Mouse (Mus musculus) neural tube, embryonic 10.5 days (tissue): ENCODE measurements around the gene Peli2.

ENCODE experiments used
- DNase-seq: peaks from one replicate; pipeline ENCODE4 v3.0.0-alpha.2; 2017; ENCODE audit warnings: low spot score; ENCODE audit errors: extremely low spot score

The Peli2 gene

DNA sequence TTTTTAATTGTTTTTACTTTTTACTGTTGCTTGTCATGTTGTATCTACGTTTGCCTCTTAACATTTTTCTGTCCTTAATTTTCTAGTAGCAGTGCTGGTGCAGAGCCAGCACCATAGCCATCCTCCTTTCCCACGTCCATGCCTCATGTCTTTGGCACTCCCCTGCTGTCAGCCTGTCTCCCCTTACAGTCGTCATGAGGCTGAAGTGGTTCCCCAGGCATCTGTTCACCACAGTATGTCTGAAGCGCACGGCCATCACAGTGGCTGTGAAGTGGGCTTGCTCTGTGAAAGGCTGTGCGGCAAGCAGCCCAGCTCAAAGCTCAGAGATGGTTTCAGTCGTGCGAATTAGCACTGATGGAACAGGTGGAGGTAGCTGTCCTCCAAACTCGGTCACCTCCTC lies 66.5 kb downstream of the Peli2 start:
- DNase-seq = no peak

DNA sequence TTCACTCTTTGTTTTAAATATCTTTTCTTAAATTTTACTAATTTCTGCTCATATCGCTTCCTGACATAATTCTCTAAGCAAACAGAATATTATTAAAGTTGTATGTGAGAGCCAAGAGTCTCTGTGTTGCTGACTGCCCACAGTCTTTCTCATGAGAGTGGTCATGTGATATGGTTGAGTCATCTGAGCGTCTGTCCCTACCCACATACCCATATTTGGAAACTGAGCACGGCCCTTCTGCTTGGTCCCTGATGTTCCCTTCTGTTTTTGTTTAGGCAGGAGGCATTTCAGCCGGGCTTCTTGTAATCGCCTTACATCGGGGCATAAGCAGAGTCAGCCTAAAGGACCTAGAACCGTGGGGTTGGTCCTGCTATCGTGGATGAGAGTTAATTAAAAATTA lies 68.7 kb downstream of the Peli2 start:
- no peak for DNase-seq

DNA sequence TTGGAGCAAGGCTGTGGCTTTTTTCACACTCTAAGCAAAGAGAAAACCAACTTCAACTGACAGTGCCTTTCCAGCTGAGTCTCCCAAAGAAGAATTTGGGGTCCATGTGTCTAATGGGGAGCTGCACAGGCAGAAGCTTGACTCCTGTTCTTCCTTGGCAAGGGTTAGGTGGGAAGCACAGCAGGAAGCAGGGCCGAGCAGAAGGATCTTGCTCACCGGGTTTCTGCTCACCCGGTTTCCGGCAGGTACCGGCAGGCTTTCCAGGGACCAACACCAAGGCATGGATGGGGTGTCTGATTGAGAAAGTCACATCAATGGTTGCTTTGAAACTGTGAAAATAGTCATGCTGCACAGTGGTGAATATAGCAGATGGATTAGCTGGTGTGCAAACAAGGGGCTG lies 70.3 kb downstream of the Peli2 start:
- no peak for DNase-seq

DNA sequence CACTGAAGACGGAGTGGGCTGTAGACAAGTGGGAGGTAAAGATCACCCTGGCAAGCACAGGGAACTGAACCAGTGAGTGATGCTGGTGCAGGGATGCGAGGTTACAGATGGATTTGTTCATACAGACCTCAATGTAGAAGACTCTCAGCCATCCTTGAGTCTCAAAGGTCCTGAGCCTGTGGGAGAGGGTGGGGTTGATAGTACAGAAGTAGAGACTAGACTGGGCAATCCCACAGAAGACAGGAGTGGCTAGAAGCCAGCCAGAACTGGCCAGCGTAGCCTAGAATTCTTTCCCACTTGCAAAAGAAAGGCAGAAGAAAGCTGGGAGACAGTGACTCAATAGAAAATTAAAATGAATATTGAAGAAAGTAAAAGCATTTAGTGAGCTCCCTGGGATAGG lies 71.3 kb downstream of the Peli2 start:
- DNase-seq = no peak

DNA sequence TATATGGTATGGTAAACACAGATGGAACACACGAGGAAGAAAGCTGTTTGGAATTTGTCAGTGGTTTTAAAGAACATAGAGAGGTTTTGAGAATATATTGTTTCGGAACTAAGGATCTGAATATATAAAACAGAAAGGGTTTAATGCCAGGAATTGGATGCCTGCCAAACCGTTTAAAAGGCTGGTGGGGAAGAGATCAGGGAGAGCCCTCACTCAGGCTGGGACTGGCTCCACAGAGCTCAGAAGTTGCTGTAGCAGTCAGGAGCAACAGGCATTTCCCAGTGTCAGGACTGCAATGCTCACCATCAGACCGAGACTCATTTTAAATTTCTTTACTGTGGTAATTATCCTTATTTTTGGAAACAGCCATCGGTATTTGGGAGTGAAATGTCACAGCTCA lies 76.2 kb downstream of the Peli2 start:
- DNase-seq = no peak

DNA sequence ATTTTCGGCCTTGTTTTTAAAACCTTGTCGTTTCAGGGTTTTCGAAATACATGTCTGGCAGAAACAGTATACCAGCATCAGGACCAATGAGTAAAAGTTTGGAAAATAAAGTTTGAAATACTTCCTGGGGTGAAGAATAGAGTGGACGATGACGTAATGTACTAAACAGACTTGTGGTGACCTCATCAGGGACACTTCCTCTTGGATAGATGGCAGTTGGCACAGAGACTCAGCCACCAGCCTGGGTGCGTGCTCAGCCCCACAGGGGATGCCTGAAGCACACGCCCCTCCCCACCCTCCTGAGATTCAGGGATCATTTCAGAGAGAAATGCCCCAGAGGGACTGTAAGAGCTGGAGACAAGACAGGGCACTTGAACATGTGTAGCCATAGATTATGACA lies 76.7 kb downstream of the Peli2 start:
- no peak for DNase-seq

DNA sequence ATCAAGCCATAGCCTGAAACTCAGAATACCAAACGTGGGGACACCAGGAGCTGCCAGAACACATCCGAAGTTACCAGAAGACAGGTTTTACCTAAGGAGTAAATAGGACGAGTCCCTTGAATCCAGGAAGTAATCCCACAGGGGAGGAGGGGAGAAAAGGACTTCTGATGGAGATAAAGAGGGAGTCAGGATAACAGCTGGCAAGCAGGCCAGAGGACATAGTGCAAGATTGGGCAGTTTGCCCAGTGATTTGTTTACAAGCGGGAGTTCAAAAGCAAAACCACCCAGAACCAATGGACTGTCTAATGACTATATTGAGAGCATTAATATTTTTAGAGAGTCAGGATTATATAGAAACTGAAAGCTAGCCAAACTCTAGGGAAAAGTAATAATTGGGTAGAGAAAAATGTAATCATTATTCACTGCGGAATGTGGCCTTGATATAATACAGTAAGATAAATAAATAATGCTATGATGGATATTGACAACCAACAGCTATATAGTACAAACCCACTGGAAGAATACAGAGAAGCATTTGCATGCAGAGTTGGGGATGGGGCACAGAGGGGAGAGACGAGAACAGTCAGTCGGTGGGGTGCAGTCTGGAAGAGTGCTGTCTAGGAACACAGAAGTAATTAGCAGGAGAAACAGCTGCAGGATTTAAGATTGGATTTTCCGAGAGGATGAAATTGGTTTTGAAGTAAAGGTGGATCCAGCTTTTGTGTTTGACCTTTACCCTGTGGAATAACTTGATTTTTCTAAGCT lies 77.7 kb downstream of the Peli2 start:
- DNase-seq = no peak

DNA sequence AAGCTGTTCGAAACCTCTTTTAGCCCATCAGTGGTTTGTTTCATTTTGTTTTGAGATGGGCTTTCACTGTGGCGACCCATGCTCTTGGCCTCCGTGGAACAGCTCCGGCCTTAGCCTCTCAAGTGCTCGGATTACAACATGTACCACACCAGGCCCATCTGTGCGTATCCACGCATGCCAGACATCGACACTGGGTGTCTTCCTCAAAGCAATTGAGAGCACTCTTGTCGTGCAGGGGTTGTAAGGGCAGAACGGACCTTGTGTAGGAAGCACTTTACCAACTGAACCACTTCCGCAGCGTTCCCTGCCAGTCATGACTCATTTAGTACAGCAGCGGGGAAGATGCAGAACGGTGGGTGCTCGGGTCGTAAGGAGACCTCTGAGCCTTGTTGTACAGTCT lies 78.3 kb downstream of the Peli2 start:
- no peak for DNase-seq

DNA sequence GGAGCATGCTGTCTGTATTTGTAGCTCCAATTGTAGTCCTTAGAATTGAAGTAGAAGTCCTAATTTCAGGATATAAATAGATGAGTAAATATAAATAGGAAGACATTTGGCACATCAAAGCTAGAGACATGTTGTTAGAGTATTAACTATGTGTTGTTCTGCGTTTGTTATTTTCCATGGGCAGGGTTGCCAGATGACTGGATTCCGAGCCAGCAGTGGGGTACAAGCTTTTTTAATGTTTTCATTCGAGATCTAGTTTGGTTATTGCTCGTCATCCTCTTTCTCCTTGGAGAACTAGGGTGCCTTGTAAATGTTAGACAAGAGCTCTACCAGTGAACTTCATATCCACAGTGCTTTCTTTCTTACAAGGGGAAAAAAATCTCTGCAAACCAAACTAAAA lies 78.9 kb downstream of the Peli2 start:
- no peak for DNase-seq

DNA sequence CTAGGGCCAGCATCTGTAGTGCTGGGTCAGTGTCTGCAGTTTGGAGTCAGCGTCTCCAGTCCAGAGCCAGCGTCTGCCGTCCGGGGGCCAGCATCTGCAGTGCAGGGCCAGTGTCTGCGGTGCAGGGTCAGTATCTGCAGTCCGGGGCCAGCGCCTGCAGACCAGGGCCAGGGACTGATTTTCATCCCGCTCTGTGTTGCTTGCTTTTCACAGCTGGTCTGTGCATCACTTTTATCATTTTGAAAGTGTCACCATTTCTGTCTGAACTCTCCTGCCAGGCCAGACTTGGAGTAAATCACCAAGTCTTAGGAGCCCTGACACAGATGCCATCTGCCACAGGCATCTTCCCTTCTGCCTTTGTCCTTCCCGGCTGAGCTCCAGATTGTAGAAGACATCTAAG lies 79.7 kb downstream of the Peli2 start:
- DNase-seq = no peak

DNA sequence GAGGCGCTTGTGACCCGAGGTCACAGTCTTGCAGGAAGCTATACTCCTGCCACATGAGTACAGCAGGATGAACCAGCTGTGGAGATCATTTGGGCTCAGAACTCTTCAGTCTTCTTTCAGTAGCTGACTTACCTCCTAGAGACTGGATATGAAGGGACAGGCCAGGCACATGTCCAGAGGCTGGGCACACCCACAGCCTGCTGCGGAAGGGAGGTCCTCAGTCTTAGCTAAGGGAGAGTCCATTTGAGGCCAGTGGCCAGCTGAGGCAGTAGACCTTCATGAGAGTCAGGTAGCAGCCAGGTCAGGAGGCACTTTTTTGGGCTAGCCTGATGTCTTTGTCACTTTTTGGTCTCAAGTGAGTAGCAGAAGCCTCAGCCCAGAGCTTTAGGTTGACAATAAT lies 80.2 kb downstream of the Peli2 start:
- DNase-seq = no peak

DNA sequence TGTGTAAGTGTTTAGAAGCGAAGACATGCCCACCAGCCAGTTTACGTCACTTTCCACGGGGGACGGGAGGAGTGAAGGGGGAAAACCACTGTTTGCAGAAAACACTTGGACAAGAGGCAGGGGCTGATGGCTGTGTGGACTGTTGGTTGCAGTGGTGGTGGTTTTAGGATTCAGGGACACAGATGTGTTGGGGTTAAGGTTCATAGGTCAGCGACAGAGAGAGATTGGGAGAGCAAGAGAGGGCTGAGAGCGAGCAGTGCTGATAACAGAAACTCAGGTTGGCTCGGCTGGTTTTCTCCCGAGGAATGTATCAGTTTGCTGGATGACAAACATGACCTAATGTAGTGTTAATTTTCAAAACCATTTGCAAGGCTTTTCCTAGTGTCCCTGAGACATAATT lies 80.8 kb downstream of the Peli2 start:
- no peak for DNase-seq

DNA sequence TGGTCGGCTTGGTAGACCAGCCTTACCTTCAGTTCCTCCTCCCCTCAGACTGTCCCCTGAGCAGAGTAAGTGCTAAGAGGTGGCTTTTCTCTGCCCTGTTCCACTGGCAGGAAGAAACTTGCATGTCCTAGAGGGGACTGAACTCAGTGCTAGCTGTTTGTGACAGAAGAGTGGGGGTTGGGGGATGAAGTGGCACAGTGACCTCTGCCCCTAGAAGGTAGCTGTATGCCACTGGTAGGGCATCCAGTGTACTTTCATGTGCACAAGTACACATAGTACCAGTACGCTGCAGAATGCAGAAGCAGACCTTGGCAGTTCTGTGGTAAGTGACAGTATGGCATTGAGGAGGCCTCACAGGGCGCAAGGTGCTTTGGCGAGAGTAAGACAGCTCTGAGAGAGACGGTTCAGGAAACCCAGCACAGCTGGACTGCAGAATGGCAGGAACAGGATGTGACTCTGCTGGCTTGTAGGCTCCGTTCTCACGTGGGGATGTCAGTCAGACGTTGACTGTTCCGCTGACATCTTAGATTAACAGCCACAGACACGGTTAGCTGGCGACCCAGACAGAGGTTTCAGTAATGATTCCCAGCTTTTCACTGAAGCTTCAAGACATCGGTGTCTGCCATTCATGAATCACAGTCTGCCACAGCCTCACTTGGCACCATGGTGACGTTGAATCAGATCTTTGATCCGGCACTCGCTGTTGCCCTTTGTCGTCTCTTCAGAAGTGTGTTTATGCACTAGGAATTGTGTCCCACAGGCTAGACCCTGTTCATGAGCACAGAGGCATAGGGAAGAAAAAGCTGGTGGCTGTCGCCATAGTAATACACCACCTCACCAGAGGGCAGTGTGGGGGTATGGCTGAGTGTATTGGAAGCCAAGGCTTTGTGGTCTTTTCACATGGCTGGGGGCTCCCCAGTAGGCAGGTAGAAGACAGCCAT lies 81.7 kb downstream of the Peli2 start:
- no peak for DNase-seq

DNA sequence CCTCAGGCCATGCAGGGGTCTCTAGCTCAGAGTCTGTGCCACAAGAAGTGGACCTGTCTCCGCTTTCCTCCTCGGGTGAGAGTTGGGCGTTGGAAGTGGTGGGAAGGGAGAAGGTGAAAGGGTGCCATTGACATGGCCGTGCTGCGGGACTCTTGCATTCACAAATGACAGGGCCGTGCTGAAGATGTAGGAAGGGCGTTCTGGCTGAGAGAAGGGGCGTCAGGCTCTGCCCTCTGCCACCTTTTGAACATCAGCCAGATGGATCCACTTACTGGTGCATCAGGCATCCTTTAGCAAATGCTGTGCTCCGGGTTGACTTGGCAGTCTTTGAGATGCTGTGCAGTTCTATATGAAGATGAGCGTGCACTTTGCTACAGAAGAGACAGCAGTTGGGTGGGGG lies 84.4 kb downstream of the Peli2 start:
- DNase-seq = no peak

DNA sequence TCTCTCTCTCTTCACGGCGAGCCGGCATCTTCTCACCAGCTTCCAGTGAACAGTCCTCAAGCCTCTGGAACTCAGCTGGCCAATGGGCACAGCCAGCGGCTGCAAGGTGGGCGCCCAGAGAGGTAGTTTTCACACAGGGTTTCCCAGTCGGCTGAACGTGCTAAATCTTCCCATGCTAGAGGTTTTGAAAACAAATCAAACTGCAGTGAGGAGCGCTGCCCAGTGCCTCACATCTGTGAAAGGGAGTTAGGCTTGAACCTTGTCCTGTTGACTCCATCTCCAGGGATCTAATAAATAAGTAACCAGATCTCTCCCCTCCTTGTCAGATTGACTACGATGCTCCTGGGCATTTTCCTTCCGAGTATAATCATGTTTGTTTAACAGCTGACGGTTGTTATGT lies 85.0 kb downstream of the Peli2 start:
- no peak for DNase-seq

DNA sequence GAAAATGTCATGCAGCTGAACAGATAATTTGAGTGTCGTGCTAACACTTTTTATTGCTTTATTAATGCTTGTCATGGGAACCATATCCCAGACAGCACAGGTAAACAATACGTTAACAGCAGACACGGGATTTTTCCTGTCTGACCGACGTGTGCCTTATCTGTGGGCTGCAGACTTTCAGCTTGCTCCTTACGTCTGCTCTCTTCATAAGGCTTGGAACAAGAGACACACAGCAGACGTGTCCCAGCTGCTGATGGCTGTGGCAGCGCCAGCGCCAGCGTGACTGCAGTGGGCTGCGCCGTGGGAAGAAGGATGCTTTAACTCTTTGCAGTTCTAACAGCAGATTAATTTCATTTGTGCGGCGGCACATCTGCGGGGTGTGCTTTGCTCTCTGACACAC lies 86.5 kb downstream of the Peli2 start:
- no peak for DNase-seq

DNA sequence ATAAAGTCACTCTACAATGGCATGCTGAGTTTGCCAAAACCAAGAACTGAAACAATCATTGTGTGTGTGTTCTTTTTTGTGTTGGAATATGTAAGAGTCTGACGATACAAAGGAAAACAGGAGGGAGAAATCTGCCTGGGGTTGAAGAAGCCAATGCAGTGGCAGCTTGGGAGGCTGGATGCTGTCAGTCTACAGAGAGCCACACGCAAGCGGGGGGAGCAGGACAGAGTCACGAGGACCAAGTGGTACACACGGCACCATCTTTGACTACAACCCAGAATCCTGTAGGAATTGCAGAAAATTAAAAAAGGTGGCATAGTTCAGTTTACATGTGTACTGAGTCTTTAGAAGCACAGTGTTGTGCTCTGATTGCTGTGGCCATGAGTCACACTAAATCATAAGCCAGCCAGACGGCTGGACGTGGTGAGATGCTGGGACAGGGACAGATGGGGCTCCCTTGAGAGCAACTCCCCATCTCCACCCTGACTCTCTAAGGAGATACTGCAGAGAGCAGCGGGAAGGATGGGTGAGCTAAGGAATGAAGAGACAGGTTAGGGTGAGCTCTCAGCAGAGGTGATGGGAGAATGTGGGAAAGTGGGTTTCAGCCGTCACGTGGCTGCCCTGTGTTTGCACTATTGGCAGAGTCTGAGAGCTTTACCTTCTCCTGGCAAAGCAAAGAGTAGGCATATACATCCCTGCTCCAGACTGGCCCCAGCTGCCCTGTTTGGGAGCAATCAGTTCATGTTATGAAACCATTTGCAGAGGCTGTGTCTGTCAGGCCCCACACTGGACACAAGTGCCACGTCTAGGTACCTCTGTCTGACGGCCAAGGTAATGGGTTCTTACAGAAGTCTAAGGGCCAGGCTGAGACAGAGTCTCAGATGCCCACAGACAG lies 87.4 kb downstream of the Peli2 start:
- no peak for DNase-seq

DNA sequence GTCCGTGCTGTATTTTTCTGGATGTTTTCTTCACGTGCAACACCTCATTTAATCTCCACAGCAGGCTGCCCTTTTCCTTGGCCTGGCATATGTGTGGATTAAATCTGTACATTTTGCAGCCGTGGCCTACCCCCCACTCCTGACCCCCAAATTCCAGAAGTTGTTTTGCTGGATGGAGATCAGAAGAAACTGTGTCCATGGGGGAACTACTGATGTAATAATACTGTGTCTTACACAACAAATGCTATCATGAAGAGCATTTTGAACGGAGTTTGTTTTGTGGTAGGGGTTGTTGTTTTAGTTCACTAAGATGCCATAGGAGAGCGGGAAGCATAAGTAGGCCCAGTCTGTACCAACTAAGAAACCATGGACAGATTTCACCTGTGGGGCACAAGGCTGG lies 88.8 kb downstream of the Peli2 start:
- no peak for DNase-seq

DNA sequence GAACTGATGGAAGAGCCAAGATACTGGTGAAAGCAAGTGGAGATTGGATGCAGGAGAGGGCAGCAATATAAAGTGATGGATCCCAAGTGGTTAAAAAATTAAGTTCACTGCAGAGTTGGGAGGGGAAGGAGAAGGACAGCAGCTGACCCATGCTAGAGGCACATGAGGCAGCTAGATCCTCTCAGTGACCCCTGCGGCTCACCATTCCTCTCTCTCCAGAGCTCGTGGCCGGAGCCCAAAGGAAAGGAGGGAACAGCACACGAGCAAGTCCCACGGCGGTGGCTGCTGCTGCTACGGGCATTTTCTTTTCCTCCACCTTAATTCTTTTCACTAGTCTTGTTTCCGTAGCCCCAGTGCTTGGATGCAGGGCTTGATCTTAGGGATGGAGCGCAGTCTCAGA lies 89.5 kb downstream of the Peli2 start:
- DNase-seq = no peak

DNA sequence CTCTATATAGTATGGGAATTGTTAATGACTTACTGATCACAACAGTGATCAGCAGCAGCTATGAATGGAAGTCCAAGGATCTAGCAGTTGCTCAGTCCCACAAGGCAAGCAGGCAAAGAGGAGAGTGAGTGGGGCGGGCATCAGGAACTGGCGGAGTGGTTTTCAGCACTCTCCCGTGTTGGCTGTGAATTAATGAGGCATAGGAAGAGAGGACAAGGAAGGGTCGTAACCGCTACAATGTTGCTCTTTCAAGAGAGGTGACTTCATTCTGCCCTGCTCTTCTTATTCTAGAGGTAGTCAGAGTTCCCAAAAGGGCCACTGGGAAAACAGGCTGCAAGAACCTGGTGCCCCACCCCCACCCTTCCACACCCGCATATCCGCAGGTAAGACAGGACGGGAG lies 90.9 kb downstream of the Peli2 start:
- no peak for DNase-seq

DNA sequence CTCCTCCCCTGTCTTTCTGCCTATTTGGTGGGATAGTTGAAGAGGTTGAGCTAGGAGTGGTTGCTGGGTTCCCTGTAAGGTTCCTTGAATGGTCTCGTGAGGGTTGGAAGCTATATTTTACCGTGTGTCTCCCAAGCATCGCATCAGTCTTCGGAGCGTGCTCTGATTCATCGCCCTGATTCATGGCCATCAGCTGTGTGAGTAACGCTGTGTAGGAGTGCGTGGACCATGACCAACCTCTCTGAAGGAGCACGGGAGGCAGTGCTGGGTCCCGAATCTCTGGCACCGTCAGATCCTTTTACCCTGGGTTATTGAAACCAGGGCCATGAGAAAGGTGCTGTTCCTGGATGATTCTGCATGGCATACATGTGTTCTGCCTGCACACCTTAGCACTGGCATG lies 92.2 kb downstream of the Peli2 start:
- no peak for DNase-seq

DNA sequence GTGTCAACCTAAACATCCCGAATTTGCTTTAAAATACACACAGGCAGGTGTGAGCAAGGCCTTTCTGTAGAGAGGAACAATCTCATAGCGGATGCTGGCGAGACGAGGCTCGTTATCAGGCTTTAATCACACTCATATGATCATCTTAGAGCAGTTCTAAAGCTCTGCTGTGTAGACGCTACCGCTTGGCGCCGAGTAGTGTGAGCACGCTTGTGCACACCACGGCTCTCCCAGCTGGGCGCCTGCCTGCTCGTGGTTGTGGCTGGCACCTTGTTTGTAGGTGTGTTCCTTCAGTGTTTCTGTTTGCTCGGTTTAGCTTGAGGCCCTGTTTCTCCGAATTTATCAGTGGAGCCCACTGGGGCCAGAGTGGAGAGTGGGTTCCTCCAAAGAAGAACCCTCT lies 93.0 kb downstream of the Peli2 start:
- no peak for DNase-seq
